Mouse (Mus musculus) MN1 (cell line): Measurements from ENCODE around the gene Gprc5c.

ENCODE experiments used
- DNase-seq: peaks from one replicate; pipeline ENCODE4 v3.0.0-alpha.2; 2016; ENCODE audit warnings: low spot score

The Gprc5c gene

DNA sequence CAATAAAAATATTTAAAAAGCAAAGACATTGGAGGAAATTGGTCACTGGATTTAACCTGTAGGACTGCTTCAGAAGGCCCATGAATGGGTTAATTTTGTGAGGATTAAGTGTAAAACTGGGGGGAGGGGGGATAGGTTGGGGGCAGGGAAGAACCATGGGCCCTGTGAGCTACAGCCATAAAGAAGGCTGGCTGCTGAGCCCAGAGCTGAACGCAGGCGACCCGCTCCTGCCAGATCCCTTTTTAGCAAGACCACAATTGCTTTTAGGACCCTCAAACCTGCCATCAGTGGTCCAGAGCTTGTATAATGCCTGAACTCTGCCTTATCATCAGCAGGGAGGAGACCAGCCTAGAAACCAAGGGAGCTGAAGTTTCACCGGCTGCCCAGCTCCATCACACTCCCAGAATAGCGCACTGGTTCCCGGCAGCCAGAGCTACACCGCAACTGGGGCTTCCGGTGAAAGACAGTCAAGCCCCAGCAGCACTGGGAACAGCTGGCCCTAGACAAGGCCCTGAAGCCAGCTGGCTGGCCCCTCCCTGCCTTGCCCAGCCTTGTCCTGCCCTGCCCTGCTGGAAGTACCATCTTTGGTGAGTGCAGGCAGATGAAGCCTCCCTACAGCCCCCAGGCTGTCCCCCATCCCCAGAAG lies 7.0 kb upstream of the Gprc5c start:
- no peak for DNase-seq

DNA sequence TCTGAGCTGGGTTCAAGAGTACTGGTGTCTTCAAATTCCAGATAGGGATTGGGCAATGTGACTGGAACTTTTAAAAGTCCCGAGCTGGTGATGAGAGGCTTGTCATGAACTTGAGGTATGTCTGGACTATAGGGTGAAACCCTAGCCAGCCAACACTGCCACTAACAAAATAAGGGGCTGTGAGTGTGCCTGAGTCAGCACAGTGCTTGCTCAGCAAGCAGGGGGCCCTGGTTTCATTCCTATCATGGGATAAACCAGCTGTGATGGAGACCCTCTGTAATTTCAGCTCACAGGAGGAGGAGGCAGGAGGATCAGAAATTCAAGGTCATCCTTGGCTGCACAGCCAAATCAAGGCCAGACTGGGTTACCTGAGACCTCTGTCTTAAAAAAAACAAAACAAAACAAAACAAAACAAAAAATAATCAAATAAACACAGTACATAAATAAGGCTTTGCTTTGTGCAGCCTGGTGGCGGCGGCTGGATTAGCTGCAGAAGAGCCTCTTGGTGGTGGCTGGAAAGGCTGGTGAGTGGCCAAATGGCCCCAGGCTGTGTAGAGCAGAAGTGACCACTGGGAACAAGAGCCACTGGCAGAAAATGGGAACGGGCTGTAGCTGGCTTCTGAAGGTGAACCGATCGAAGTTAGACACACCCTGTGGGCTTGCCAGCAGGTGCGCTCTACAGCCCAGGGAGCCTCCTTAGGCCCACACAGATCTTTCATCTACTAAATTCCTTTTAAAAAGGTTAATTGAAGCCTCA lies 6.3 kb upstream of the Gprc5c start:
- DNase-seq, result no peak

DNA sequence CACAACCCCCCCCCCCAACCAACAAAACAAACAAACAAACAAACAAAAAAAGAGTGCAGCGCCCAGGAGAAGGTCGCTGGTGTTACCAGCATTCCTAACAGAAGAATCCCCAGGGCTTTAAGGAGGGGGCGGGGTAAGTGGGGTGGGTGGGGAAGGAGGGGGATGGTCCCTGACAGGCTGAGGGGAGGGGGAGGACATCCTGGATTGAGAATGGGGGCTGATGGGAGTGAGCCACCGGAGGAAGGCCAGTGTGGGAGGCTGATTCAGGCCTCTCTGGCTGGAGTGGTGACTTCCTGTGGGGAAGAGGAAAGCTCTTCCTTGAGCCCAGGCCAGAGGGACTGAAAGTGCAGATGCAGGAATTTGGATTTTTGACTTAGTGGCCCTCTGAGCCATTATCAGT lies 4.6 kb upstream of the Gprc5c start:
- DNase-seq, result no peak

DNA sequence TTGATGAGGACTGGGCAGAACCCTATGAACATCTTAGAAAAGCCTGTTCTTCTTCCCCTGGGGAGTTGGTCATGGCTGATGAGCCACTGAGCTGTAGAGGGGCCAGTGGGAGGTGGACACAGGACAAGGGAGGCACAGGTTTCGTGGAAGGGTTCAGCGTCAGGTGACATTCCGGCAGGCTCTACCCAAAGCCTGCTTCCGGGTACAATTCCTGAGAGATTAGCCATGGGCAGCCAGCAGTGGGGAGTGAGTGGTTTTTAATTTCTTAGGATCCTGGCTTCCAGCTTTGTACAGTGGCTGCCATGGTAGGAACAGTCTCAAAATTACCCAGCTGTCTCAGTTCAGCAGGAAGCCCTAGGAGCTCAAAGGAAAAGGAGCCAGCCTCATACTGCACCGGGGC lies 3.9 kb upstream of the Gprc5c start:
- no peak for DNase-seq

DNA sequence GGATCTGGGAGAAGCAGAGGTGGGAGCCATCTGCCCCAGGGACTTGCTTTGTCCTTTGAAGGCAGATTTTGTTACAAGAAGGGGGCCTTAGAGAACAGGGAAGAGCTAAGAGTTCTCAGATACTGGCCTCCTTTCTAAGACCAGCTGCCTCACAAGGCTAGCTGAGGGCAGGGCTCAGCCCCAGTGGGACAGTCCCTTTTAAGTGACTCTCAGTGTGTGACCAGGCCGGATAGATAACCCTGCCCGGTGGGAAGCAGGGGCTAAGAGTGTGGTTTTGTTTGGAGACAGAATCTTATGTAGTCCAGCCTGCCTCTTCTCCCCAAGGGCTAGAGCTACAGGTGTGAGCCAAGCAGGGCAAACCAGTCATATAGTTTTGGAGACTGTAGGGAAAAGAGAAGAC lies 1.4 kb upstream of the Gprc5c start:
- no peak for DNase-seq

DNA sequence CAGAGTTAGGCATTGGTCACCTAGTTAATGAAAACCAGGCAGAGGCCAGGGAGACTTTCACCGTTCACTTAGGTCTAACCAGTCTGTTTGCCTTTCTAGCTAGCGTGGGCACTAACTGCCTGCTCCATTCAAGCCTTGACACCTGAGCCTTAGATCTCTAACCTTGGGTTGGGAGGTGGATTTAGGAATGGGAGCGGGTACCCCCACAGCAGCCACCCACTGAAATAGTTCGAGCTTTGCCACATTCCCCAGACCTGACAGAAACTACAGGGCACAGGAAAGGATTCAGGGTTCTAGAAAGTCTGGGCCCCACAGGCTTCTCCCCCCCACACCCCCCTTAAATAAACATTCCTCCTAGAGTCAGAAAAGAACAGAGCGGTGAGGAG lies 893 bp upstream of the Gprc5c start:
- no peak for DNase-seq

DNA sequence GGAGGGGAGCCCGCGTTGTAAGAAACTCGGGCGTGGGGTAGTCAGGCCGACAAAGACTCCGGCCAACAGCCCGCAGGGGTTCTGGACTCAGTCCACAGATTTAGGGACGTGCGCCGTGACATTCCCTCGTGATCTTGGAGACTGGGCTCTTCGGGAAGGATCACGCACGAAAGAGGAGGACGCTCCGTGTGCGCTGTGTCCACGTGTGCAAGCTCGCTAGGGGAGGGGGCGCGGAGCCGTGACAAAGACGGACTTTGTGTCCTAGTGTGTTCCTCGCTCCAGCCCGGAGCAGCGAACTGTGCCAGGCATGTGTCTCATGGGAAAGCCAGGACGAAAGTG lies 286 bp downstream of the Gprc5c start:
- no peak for DNase-seq

DNA sequence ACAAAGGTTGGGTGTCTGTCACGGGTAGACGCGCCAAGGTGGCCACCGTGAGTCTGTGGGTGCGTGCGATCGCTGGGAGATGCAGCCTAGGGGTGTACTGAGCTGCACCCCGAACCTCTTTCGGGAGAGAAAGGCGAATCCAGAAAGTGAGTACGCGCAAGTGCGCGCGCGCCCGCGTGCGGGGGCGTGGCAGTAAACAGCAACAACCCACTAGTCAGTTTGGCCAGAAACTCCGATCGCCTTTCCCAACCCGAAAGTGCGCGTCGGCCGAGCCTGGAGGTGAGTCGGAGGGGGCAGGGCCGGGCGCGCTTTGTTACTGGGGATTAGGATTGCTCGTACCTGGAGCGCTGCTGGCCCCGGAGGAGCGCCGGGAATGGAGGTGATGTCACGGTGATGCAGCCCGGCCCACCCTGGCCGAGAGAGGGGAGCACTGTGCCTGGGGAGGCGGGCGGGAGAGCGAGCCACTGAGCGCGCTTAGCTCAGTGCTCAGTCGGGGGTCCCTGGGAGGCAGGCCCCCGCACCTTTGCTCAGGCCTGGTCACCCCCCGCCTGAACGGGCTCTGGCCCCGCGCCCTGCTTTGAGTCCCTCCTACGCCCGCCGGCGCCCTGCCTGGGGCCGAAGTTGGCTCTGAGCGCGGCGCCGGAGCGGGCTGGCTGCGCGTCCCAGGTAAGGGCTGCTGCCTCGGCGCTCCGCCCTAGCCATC lies 807 bp downstream of the Gprc5c start:
- no peak for DNase-seq

DNA sequence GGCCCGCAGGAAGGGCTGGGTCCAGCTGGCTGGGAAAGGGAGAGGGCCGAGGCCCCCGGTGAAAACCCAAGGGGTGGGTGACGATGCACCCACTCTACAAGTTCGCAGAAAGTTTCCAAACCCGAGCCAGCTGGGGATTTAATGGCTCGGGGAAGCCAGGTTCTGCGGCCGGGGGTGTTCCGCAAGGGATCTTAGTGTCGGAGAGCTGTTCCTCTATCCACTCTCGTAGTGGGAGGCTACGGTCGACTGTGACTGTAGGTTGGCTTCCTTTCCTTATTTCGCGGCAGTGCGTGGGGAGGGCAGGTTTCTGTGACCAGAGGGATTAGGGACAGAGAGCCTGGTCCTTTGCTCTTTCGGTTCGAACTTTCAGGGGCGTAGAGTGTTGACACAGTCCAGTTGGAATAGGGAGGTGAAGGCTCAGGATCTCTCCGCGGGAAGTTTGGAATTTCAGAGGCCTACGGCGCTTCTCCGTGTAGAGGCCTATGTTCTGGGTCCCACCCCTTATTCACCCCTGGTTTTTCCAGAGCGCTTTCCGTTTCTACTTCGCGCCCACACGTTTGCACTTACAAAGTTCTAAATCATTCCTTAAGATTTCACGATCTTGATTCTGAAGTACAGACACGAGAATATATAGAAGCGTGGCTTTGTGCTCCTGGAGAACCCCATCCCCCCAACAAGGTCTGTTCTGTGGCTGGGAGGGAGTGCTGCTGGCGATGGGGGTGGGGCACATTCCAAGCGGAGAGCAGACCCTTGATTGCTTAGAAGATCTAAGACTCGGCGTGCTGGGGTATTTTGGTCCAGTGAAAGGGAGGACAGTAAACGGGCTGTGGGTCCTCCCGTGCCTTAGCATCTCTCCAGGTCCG lies 1.6 kb downstream of the Gprc5c start:
- DNase-seq, result no peak

DNA sequence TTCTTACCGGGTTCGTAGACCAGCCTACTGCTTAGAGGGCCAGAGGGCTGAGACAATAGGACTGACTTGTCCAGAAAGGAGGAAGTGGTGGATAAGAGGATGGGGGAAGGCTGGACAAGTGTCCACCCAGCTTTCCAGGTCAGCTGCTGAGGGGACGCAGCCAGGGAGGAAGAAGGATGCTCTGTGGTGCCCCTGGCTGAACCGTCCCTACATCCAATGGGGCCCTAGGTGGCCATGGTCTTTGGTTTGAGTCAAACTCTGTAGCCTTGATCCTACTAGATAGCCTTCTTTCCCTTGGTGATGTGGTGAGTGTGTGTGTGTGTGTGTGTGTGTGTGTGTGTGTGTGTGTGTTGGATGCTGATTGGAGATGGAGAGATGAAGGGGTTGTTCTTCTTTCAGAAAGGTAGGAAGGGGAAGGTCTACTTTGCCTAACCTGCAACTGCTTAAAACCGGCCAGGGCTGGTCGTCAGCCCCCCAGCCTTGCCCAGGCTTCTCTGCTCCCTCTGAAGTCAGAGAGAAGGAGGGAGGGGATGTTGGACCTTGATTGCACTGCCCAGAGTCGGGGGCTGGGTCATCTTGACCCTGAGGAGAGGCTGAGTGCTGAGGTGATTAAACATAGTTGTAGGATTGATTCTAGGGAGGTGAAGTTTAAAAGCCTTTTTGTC lies 2.4 kb downstream of the Gprc5c start:
- DNase-seq, result no peak

DNA sequence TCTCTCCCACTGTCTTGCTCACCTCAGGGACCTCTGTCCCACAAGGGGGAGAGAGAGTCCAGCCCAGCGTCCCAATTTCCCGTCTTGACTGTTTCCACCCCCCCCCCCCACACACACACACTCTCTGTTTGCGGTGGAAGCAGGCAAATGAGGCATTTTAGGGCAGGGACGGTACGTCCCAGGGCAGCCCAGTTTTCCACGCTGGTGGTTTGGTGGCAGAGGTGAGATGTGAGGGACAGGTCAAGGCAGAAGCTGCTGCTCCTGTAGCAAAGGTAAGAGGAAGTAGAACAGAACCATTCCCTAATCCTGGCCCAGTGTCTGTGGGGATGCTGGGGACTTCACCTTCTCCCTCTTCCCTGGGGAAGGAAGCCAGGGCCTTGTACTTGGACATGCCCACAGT lies 3.6 kb downstream of the Gprc5c start:
- DNase-seq, result no peak

DNA sequence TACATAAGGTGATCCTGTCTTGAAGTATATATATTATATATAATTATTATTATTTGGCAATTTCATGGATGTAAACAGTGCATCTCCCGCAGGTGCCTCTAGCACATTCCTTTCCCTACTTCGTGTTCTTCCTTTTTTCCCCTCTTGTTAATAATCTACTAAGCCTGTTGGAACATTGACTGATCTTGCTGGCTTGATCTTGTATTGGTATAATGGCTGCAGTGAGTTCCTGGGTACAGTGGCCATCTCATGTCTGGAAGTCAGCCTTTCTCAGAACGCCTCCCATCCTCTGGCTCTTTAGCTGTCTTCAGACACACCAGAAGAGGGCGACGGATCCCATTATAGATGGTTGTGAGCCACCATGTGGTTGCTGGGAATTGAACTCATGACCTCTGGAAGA lies 5.2 kb downstream of the Gprc5c start:
- DNase-seq, result no peak

DNA sequence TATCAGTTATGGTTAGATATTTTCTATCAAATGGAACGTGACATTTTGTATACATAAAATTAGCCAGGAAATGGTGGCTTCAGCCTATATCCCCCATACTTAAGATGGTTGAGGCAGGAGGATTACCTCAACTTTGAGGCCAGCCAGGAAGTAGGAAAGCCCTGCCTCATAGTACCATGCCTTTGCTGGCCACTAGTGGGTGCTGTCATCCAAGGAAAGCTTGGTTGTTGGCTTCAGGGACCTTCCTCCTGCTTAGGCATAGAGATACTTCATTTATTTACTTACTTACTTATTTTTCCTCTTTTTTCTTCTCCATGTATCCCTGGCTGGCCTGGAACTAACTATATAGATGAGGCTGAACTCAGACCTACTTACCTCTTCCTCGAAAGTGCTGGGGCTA lies 7.7 kb downstream of the Gprc5c start:
- DNase-seq, result no peak

DNA sequence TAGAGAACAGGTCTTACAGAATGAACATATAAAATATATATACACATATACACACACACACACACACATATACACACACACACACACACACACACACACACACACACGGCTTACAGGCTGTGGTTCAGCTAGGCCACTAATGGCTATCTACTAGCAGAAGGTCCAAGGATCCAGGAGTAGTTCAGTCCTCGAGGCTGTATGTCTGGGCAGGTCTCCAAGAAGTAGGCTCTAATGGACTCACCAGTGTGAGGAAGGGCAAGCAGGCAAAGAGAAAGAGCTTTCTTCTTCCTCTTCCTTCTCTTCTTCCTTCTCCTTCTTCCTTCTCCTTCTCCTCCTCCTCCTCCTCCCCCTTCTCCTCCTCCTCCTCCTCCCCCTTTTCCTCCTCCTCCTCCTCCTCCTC lies 10.1 kb downstream of the Gprc5c start:
- no peak for DNase-seq

DNA sequence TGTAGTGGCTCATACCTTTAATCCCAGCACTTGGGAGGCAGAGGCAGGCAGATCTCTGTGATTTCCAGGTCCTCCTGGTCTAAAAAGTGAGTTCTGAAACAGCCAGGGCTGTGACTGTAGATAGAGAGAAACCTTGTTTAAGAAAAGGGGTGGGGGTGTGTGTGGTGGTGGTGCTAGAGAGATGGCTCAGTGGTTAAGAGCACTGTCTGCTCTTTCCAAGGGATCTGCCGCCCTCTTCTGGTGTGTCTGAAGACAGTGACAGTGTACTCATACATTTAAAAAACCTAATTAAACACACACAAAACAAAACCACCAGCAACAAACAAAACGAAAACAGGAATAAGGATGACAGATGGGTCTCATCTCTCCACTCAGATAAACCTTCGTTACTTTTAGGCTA lies 11.7 kb downstream of the Gprc5c start:
- no peak for DNase-seq

DNA sequence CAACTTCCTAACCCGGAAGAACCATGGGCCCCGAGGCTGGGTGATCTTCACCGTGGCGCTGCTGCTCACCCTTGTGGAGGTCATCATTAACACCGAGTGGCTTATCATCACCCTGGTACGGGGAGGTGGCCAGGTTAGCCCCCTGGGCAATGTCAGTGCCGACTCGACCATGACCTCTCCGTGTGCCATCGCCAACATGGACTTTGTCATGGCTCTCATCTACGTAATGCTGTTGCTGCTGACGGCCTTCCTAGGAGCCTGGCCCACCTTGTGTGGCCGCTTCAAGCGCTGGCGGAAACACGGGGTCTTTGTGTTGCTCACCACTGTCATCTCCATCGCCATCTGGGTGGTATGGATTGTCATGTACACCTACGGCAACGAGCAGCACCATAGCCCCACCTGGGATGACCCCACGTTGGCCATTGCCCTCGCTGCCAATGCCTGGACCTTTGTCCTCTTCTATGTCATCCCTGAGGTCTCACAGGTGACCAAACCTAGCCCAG lies 13.0 kb downstream of the Gprc5c start:
- no peak for DNase-seq

DNA sequence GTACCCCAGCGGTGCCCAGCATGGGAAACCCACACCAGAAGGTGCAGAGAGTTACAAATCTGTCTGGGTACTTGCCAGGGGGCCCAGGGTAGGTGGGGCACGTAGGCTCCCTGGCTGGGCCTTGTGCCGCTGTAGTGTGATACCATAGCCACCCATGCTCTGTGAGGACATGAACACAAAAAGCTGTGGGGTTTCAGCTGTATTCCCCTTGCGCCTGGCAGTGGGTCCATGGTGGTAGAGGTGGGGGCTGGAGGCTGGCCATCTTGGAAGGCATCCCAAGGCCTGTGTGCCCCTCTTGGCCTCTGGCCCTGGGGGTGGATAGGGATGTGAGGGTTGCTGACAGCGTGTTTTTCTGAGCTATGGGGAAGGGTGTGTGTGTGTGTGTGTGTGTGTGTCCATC lies 15.0 kb downstream of the Gprc5c start:
- no peak for DNase-seq

DNA sequence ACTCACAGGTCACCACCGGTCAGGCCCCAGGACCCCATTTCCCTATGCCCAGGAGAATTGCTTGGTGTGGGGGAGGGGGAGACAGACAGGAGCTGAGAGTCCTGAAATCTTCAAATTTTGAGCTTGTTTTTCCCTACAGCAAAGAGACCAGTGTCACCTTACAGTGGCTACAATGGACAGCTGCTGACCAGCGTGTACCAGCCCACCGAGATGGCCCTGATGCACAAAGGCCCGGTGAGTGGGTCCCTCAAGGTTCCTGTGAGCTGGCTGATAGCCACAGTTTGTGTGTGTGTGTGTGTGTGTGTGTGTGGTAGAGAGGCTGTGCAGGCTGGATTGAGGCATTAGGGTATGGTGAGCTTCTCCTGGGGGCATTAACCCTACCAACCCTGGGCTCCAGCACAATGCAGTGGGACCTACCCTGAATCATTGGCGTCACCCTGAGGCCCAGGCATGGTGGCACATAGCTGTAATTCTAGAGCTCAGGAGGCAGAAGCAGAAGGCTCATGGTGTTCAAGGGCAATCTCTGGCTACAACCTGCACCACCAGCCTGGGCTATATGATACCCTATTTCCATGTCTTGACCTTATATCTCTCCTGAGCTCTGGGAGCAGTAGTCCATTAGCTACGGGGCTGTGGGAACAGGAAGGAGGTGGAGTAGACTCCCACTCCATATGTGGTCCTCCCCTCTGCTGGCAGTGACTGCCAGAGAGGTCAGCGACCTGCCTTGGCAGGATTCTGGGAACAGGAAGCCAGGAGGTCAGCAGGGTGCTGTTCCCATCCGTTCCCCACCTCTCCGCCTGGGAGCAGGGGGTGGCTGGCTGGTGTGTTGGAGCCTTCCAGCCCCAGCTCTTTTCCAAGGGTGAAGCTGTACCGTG lies 15.8 kb downstream of the Gprc5c start:
- DNase-seq, result no peak

DNA sequence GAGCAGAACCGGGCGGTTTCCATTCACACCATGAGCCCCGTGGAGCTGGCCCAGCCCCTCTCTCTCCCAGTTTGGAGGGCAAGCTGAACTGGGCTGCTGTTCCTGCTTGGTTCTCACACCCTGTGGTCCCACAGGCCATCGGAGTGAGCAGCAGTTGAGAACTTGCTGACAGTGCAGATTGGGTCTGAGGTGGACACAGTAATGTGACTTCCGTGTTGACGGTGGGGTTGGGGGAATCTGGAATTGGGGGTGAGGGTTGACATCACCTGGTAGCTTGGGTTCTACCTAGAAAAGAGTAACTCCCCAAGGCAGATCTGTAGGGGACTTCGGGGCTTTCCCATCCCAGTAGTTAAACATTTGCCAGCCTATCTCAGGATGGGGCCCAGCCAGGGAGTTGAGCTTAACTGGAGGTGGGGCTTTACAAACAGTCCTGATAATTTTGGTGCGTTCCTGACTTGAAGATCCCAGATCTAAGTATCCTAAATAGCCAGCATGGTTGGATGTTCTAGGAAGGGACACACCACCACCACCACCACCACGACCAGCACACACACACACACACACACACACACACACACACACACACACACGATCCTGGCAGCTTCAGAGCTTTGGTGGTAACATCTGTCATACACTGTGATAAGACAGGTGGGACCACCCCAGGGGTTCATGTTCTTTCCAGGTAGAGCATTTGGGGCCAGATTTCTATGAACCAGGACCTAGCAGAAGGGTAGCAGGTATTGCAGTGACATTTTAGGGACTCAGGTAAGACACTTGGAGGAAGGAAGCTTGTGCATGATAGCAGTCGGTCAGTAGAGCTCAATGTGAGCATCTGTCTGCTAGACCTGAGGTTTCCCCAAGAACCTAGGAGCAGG lies 16.6 kb downstream of the Gprc5c start:
- DNase-seq, result no peak

DNA sequence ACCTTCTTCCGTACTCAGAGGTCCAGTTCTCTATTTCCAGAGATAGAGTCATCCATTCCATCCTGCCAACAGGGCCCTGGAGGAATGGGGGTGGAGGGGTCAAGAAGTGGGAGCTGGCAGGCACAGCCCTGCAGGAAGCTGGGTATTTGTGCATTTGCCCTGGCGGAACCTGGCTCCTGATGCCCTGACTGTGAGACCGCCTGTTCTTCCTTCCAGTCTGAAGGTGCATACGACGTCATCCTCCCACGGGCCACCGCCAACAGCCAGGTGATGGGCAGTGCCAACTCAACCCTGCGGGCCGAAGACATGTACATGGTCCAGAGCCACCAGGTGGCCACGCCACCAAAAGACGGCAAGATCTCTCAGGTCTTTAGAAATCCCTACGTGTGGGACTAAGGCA lies 17.3 kb downstream of the Gprc5c start:
- DNase-seq, result no peak
